Mouse (Mus musculus) adrenal gland, postnatal 36 days (tissue): Measurements from ENCODE around the gene Tmem255b. TPM values are rescaled to one million over a fixed set of nuclear protein-coding genes. Genes with fewer than 3 reads are reported as not detected.

Source experiments
- DNase-seq, 2 experiments: peaks; one replicate each; pipeline ENCODE4 v3.0.0; 2021; ENCODE audit warnings: mixed read lengths in 1 of 2
- total RNA-seq, 2 experiments: library from RNA; stranded (reverse); gene quantifications; 2 replicates each; pipeline ENCODE4 v1.2.3; 2021

Tmem255b gene
- total RNA-seq, 2 experiments from 2014 or later, result 0.92 to 1.1 TPM

- DNase-seq, result no peak
These were observed 56.6 kb downstream of the Tmem255b start for GRCm38 (mm10) chr8:13491491-13492010.

GRCm38 (mm10) chr8:13492198-13492995 lies 57.4 kb downstream of the Tmem255b start:
- DNase-seq, result peak; percentile 64 to 76

GRCm38 (mm10) chr8:13493011-13493410 lies 58.0 kb downstream of the Tmem255b start:
- DNase-seq, result peak; percentile 57 to 64

GRCm38 (mm10) chr8:13493858-13494631 lies 59.1 kb downstream of the Tmem255b start, which contains the start of gene Gas6:
TSS of gene Gas6 (minus strand) at chr8:13494490.
- DNase-seq, result peak; percentile 83

GRCm38 (mm10) chr8:13501221-13501620 lies 66.2 kb downstream of the Tmem255b start:
- DNase-seq, result no peak

- DNase-seq, result peak; percentile 58 to 79
These were observed 69.1 kb downstream of the Tmem255b start for GRCm38 (mm10) chr8:13503936-13504606.

GRCm38 (mm10) chr8:13504894-13505674 lies 70.1 kb downstream of the Tmem255b start:
- DNase-seq, result no peak

GRCm38 (mm10) chr8:13506849-13507248 lies 71.9 kb downstream of the Tmem255b start:
- DNase-seq, result peak; percentile 98 to 99

GRCm38 (mm10) chr8:13507284-13507937 lies 72.4 kb downstream of the Tmem255b start:
- no peak for DNase-seq

- no peak for DNase-seq
These were observed 77.0 kb downstream of the Tmem255b start for GRCm38 (mm10) chr8:13512016-13512415.

GRCm38 (mm10) chr8:13512677-13513076 lies 77.7 kb downstream of the Tmem255b start:
- no peak for DNase-seq

- no peak for DNase-seq
These were observed 78.8 kb downstream of the Tmem255b start for GRCm38 (mm10) chr8:13513556-13514370.

GRCm38 (mm10) chr8:13516011-13516442 lies 81.0 kb downstream of the Tmem255b start:
- peak; percentile 73 to 81 for DNase-seq

GRCm38 (mm10) chr8:13516728-13517127 lies 81.7 kb downstream of the Tmem255b start:
- no peak for DNase-seq

GRCm38 (mm10) chr8:13517284-13517781 lies 82.3 kb downstream of the Tmem255b start:
- peak; percentile 35 to 42 for DNase-seq
